Mouse (Mus musculus) spleen, postnatal 4 days (tissue): ENCODE results near the gene Ptprt.

Experiments used
- DNase-seq, 2 experiments: peaks; one replicate each; pipeline ENCODE4 v3.0.0; 2022; ENCODE audit warnings: low spot score in 2 of 2

The Ptprt gene

DNA sequence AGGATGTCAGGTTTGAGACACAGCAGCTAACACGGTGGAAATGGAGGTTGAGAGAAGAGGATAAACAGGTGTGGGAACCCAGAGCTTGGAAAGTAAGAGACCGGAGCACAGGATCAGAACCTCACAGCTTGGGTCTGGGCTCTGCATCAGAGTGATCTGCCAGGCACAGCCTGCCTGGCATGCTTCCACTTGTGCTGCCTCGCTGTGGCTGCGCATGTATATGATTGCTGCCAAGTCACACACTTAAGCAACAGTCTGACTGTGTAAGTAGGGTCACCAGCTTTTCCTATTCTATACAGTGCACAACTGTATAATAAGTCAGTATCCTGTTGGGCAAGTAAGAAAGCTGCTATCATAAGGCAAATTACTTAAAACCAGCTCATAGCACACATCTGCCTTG, 249.9 kb downstream of the Ptprt start:
- DNase-seq = no peak

DNA sequence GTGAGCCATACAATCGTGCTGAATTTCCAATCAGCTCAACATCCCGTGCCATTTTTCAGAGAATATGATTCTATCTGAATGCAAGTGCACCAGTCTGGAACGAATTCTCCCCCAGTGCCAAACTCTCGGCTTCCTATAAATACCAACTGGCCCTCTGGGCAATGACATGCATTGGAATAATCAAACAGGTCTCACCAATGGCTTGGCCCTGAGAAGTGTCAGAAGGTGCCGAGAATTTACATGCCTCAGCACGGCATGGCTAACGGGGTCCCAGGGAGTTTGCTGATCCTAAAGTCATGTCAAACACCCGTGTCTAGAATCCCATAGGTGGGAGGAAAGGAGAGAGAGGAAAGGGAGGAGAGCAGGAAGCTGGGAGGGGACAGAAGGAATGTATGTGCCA, 251.7 kb downstream of the Ptprt start:
- DNase-seq = no peak

DNA sequence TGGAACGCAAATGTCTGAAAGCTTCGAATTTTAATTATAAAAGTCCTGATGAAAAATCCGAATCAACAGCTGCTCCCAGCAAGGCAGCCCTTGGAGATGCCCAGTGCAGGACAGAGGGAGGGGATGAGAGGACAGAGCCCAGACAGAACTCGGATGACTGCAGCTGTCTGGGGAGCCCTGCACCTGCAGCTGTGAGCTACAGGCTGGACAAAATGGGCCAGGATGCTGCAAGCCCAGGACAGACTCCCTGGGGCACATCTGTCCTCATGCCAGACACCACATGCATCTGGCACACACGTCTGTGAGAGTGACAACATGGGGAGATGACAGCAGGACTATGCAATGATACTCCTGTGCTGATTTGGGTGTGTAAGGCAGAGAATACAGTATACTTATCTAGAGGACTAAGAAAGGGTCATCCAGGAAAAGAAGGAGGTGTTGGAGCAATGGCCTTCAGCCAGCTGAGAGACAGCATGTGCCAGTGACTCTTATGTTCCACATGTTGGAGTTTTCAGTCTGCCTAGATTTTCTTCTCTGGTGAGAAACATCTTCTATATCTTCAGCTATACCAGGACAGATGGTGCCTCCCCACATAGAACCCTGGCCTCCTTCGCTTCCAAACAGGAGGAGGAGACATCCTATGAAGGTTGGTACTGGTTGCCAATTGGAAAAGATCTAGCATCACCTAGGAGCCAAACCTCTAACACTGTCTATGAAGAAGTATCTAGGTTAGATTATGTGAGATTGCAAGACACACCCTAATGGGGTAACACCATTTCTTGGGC, 259.4 kb downstream of the Ptprt start:
- DNase-seq = no peak

DNA sequence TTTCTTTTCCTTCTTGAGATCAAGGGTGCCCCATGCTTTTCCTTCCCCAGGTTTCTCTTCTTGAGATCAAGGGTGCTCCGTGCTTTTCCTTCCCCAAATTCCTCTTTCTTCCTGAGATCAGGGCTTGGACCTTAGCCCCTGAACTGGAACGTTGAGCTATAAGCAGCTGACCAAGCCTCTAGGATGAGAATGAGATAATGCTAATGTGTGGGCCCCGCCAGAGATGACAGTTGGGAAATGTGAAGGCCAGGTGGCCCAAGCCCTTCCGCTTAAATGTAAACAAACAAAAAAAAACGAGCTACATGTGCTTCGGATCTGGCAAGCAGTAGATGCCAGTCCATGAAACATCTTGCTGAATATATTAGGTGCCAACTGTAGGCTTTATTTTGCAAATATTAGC, 266.3 kb downstream of the Ptprt start:
- DNase-seq = no peak

DNA sequence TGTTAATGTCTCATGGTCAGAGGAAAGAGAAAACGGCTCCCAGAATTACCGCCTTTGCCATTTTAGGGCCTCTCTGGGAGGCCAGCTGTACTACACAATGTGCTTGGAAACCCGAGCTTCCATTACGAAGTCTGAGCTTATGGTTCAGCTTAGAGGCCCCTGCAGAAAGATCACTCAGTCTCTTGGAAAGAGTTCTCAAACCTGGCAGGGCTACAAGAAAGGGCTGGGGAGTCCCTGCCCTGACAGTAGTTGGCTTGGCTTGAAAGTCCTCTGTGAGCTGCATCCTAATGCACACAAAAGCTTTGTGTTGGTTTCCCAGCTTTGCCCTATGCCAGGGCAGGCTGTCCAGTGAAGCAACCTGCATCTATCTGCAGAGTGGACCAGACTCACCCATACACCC, 269.1 kb downstream of the Ptprt start:
- no peak for DNase-seq

DNA sequence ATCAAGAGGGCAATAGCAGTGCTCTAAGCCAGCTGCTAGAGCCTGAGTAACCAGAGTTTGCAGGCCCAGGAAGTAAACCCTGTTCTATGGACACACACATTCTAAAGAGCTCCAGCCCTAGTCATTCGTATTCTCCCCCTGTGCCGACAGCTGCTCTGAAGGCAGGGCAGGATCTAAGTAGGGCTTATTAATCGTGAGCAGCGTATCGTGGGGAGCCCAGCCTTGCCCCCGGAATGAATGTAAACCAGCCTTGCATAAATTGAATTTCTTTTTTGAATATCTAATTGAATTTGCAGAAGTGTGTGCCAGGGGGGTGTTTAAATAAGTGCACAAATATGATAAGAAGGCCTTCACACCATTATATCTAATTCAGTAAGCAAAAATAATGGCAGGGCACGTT, 283.6 kb downstream of the Ptprt start:
- DNase-seq = no peak

DNA sequence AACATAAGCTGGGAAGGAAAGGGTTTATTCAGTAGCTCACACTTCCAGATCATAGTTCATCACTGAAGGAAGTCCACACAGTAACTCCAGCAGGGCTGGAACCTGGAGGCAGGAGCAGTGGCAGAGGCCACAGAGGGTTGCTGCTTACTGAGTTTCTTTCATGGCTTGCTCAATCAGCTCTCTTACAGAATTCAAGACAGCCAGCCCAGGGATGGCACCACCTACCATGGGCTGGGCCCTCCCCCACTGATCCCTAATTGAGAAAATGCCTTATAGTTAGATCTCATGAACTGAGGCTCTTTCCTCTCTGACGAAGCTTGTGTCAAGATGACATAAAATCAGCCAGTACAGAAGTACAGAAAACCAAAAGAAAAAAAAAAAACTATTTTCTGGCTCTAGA, 311.9 kb downstream of the Ptprt start:
- DNase-seq = no peak

DNA sequence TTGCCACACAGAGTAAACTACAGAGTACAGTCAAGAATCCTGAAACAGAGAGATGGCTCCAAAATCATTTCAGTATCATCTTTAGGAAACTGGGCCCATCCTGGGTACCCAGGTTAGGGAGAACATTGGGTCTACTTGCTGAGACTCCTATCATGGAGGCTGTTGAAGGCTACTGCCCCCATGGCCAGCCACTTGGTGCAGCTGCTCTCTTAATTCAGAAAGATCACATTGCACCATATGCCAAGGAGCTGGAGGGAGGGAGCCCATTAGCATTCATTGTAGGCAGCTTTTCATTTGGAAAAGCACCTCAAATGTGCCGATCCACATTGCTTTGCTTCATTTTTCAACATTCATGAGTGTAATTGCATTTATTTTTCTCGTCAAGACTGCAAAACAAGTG, 319.1 kb downstream of the Ptprt start:
- no peak for DNase-seq

DNA sequence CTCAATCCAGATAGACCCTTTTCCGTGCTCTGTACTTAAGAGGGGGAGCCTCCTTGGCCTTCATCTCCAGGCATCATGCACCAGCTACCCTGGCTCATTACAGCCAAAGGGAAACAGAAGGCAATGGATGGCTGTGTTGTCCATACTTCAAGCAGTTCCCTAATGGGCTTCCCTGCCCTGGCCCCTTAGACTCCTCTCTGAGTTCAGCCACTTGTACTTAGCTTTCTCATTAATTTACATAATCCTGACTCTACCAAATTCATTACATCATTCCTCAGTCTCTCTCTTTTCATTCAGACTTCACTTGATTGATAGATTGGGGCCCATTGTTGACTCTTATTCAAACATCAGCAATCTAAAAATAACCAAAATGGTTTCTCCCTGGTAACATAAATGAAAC, 320.7 kb downstream of the Ptprt start:
- DNase-seq = no peak

DNA sequence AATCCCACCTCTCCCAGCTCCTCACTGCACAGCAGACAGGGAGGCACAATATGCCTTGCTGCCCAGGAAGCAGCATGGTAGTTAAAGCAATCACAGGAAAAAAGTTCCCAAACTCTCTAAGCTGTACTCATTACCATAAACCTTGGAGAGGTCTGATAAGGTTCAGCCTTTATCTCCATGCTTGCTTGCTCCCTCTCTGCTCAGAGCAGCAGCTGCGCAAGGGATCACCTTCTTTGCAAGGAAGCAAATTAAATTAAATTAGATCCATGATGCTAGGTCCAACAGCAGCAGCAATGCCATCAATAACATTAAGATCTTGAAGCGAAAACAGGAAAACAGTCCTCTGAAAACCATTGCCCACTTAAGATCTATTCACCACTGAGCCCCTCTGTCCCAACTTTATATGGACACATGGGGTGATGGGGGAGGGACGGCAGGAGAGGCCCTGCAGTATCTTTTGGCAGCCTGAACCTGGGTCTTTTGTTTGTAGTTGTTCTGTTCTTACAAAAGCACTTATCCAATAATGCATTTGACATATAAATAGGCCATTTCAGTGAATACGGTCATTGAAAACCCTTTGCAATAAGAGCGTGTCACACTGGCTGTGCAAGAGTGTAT, 328.8 kb downstream of the Ptprt start:
- no peak for DNase-seq

DNA sequence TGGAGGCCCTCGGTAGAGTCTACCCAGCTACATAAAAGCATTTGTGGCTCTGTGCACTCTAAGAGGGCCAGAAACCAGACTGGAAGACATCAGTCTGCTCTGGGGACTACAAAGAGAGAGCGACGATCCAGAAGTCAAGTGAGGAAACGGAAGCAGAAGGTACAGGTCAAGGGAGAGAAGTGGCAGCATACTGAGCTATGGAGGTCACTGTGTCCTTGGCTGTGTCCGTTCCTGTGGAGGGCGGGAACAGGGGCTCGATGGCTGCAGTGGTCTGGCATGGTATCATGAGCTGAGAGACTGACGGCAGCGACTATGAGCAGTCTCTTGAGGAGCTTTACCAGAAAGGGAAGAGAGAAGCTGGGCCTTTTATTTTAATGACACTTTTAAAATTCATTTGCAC, 331.5 kb downstream of the Ptprt start:
- DNase-seq = no peak

DNA sequence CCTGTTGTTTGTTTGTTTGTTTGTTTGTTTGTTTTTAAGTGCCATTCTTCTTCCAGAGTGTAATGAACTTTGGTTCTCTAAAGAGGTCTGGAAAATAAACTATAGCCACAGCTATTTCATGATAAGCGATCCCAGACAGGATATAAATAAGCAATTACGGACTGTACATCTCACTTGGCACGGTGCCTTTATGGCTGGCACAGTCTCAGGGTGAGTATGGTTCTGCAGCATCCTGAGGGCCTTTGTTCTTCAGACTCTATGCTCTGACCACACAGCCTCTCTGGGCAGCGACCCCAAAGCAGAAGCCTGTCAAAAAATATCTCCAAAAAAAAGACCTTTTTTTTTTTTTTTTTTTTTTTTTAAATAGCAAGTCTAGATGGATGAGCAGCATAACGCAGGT, 338.5 kb downstream of the Ptprt start:
- no peak for DNase-seq

DNA sequence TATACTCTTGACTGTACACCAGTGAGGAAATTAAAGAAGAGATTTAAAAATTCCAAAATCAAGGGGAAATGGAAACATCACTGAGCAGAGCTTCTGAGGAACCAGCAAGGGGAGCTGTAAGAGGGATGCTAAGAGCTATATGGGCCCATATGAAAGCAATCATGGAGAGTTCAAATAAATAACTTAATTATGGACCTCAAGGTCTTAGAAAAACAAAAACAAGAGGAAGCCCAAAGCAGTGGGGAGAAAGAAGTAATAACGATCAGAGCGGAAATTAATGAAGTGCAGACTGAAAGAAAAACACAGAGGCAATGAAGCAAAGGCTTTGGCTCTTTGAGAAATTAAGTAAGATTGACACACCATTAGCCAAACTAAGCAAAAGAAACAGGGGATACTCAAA, 353.0 kb downstream of the Ptprt start:
- no peak for DNase-seq

DNA sequence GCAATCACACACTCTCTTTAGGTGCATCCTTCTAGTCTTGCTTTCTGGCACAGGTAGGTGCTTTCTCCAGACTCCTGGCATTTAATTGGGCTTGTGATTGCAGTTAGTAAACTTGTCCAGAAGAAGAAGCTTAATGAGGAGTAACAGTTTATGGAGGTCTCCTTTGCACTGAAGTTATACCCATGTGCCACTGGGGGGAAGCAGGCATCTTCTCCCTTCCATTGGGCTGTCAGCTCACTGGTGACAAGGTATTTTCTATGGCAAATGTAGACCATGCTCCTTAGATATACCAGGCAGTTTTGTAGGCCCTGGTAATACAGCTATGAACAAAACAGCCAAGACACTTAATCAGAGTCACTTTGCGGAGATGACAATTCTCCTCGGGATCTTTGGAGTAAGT, 366.9 kb downstream of the Ptprt start:
- no peak for DNase-seq

DNA sequence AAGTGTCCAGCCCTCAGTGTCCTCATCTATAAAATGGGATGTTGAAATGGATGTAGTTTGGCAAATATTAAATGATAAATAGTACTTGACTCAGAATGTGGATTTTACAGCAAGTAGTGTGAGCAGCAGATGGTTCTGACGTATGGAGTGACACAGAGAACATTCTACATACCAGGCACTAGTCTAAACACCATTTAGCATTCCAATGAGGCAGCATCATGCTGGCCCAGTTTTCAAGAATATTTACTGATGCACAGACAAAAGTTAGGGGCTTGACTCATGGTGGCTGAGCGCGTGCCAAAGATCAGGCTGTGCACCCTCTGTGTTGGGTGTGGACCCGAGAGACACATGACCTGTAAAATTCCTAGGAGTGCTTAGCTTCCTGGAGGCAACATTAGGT, 378.3 kb downstream of the Ptprt start:
- DNase-seq = no peak

DNA sequence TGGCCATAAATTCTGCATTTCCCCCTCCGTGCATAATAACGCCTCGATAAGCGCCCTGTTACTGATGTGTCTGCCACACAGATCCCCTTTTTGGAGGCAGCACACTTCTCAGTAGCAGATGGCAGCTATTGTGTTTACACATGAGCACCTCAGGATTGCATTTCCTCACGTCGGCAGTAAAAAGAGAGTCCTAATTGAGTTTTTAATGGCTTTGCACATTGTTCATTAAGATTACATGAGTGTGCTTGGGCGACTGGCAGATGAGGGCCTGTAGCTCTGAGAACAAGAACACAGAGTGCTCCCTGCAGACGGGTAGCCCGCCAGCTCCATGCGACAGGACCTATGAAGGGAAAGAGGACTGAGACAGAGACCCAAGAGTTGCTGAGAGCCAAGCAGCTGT, 378.8 kb downstream of the Ptprt start:
- DNase-seq = no peak

DNA sequence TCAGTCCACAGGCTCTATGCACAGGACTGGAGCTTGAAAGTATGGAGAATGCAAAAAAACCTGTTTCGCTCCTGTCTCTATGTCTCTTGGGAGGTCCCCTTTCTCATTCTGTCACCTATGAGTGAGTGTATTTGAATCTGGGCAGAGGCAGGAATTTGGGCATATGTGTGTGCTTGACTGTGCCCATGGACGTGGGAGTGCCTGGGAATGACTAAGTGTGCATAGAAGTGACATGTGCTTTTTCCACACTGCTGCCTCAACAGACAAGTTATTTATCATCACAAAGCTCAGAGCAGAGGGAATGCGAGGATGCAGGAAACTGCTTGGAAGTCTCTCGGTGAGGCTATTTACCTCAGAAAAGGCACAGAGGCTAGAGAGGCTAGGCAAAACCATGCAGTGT, 387.1 kb downstream of the Ptprt start:
- DNase-seq = no peak

DNA sequence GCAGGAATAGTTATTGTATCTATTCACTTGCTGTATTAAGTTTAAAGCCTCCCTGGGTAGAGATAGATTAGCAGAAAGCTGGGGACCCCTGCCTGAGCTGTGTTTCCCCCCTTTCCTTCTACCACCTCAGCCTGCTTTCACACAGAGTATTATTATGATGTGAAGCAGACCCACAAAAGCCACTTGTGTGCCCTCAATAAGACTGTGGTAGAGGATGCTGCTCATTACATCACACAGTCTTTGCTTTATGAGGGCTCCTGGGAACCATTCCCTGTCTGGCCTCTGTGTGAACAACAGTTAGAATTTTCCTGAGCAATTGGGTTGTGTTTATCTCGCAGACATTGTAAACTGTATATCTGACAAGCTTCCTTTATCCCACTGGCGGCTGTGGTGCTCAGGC, 409.7 kb downstream of the Ptprt start:
- no peak for DNase-seq

DNA sequence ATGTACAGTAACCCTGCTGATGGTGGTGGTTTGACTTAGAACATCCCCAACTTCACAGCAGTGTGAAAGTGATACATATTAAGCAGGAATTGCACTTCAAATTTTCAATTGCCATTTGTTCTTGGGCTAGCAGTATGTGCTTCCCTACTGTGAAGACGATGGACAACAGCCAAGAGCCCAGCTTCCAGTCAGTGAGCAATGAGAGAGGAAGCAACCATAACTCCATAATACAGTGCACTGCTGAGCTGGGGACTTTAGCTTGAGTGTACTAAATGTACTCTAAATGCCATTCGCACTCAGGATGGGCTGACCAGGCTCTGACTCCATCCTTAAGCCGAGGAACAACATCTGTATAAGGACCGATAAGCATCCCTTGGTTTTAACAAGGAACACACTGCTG, 412.7 kb downstream of the Ptprt start:
- DNase-seq = no peak

DNA sequence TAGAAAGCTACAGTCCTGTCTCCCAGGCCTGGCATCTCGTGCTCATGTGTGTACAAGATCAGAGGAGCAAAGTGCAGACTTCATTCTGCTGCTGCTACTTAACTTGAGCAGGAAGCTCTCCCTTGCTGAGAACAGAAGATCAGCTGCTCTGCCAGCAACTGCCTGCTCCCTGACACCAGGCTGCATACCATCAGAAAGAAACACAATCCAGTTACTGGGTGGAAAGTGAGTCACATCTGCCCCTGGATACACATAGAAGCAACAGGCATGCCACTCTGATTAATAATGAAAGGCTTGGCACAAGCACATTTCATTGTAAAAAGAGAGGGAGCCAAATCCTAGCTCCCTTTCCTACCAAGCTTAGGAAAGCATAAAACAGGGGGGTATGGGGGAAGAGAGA, 438.5 kb downstream of the Ptprt start:
- no peak for DNase-seq

DNA sequence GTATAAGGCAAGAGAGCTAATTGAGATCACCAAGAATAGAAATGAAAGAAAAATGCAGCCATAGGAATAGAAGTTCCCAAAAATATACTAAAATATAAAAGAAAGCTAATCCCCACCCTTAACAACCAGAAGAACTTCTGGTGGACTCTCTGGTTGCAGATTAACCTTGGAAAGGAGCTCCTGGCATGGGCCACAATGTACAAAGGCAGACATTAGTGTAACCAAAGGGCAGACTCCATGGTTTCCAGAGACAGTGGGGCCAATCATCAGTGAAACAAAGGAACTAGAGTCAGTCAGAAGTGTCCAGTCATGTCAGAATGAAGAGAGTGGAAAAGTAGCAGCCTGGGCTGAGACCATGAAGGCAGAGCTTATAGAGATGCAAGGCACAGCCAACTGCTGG, 440.4 kb downstream of the Ptprt start:
- DNase-seq = no peak

DNA sequence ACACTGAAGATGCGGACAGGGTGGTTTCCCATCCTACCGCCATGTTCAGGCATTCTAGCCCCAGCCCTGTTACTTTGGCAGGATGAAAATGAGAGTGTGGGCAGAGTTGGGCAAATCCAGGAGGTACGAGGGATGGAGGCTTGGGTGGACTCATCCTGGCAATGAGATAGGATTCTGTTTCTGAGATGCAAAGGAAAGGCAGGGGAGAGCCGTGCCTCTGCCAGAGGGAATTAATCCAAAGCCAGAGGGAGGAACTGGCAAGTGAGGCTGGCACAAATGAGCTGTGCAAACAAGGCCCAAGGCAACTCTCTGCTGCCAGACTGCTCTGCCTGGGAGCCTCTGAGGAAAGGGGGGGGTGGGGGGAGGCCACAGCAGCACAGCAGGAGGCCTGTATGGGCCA, 441.4 kb downstream of the Ptprt start:
- DNase-seq = no peak

DNA sequence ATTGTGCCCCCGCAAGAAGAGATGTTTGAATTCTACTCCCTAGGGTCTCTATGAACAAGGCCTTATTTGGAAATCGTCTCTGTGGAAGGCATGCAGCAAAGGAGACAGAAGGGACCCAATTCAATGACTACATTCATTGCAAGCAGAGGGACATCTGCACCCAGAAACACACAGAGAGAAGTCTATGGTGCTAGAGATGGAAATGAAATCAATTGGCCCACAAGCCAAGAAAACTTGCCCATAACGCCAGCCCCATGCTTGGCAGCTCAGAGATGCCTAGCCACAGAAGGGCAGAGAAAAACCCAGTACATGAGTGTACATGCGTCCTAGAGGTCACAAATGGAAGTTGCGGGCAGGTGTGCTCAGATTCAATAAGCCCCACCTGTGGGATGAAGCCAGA, 443.1 kb downstream of the Ptprt start:
- no peak for DNase-seq

DNA sequence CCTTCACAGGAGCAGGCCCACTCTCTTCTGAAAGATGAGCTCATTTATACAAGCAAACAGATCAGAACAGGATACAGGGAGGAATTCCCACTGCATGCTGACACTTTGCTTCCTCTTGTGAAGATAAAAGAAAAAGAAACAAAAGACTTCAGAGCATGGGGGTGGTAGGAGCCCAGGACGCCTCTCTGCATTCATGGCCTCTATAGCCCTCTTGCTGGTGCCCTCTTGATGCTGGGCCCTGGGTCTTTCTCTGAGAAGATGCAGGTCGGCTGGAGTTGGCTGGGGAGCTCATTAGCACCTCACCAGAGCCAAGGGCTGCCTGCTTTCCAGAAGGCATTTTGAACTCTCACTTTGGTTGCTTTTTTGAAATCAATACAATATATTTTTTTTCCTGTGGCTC, 448.6 kb downstream of the Ptprt start:
- DNase-seq = no peak
